Mouse (Mus musculus) mature B cell (primary cell): ENCODE data around the gene Epb41l4b.

Experiments
- in situ Hi-C: fragments of 300-500 bp; cut with MboI; formaldehyde crosslinking; loops from 2 replicates; pipeline ENCODE4 v1.14.3; 2019

Epb41l4b gene

DNA sequence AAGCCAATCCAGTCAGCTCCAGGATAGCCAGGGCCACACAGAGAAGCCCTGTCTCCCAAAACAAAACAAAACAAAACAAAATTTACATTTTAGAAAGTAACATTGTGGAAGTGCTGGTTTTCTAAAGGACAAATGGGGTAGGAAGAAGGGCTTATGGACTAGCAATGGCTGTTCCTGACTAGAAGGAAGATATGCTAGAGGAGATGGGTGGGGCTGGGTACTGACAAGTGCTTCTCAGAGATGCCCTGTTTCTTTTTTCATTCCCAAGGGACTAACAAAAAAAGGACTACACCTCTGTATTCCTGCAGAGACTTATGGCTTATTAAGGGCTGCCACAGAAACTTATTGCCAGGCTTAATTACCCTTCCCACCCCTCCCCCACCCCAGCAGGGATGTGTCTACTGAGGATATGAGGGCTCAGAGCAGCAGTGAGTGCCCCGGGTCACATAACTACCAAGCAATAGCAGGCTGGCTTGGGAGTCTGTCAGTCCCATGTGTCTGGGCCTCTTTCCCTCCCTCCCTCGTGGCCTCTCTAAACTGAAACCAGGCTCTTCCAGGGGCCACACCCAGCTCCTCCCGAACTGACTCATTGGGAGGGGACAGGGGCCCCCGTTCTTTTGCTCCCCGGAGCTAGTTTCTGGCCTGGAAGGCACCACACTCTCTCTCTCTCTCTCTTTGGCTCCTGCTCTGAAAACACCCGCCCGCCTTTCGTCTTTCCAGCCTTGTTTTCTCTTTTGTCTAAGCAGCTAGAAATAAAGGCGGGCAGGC is 10.0 kb upstream of the Epb41l4b start:
- in situ Hi-C loops = no loop called here

GRCm38 (mm10) chr4:57148182-57148581 is 4.9 kb upstream of the Epb41l4b start:
- in situ Hi-C loops = no loop called here

DNA sequence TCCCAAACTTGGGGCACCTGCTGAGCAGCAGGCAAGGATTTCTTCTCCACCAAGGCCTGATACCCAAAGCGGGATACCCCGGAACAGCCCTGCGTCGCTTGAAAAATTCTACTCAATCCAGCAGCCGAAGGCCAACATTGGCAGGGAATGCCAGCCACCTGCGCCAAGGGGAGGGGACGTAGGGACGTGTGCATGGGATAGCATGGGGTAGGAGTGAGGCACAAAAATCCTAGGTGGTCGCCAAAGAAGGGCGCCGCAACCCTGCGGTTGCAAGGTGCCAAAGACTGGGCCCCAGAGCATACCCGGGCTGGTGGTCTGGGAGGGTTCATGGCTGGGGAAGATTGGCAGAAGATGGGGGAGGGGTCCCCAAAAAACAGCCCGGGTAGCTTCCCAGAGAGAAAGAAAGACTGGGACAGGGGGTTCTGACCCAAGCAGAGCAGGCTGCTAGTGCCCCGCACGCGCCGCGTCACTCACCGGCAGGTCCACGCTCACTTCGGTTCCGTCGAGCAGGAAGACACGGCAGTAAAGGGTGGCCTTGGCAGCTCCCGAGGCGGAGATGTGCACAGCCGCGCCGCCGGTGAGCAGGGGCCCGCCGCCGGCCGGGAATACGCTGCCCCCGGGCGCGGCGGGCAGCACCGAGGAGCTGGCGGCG is 737 bp downstream of the Epb41l4b start:
- in situ Hi-C loops = no loop called here

DNA sequence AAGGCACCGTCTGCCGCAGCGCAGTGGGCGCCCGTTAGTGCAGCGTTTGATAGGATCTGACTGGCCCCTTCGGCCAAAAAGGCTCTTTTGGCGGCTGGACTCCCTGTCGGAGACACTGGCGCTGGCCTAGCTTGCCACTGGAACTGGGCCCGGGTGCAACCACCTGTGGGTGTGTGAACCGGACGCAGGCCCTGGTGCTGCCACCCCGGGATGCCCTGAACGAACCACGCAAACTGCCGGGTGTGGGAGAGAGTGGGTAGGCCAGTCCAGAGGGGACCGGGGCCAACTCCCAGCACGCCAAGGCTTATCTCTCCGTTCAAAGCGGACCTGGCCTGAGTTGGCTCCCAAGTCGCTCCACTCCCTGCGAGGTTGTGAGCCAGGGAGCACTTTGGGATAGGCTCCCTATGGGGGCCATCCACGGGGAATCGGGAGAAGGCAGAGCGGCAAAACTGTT is 1.3 kb downstream of the Epb41l4b start:
- in situ Hi-C loops = no loop called here

DNA sequence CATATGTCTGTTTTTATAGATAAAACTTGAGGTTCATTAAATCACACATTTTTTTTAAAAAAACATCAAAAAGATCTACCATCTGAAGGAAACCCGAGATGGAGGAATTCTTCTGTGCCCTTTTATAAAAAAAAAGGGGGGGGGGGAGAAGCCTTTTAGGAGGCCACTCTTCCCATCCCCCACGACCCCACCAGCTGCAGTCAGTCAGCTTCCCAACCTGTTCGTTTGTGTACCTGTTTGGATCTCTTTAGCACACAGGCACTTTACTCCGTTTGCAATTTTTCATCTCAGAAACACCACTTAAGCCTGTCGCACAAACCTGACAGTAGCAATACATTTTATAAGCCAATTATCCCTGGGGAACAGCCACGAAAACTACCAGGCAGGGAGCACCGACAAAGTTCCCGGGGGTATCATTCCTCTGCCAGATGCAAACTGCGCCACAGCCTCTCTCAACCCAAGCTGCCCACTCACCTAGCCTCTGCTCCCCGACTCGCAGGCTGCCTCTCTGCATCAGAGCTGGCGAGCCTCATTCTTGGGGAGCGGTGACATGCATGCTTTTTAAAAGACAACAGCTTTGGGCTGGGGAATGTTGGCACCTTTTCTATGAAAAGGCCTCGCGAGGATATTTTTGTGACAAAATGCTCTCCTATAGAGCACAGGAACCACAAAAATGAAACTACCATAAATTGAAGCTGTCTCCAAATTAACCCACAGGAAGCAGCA is 2.1 kb downstream of the Epb41l4b start:
- in situ Hi-C loops = no loop called here

DNA sequence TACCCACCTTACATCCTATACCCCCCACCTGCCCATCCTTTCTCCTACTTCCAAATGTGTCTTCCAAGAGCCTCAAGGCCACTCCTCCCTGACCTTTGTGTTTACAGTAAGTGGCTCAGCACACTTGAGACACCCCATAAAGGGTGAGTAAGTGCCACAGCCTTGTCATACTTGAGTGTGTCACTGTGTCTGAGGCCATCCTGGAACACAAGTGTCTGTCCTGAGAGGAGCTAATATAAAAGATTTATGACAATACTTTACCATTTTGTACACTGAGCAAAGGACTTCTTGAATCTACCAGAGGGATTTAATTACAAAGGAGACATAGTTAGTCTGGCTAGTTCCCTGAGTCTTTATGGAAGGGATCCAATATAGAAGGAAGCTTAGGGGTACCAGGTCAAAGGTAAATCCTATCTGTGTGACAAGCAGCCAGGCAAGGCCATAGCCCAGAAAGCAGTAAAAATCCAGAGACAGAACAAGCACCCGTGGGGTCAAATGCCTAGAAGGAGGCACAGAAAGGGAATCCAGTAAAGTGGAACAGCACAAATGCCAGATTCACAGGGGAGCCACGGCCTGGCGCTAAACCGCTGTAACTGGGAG is 2.9 kb downstream of the Epb41l4b start:
- in situ Hi-C loops = no loop called here

DNA sequence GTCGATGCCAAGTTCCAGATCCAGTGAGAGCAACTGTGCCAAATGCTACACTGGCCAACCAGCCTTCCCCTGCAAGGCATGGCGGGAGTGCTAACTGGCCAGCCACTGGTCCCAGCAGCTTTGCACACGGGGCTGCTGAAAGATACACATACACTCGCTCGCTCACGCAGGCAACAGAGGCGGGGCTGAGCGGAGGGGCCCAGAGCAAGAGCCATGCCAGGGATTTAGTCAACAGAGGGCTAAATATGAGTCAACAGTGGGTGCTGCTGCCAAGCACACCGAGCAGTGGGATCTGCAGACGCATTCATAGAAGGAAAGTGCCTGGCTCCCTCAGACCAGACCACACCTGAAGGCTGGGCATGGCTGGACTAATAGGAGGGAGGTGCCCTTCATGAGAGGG is 3.8 kb downstream of the Epb41l4b start:
- in situ Hi-C loops = loop anchor here (10.0 kb wide), 1 partner anchor 125 kb away; no protein-coding TSS in a partner anchor

- in situ Hi-C loops = loop anchor here (10.0 kb wide), 1 partner anchor 123 kb away; no protein-coding TSS in a partner anchor
Observed at GRCm38 (mm10) chr4:57138093-57138440, 5.2 kb downstream of the Epb41l4b start.

DNA sequence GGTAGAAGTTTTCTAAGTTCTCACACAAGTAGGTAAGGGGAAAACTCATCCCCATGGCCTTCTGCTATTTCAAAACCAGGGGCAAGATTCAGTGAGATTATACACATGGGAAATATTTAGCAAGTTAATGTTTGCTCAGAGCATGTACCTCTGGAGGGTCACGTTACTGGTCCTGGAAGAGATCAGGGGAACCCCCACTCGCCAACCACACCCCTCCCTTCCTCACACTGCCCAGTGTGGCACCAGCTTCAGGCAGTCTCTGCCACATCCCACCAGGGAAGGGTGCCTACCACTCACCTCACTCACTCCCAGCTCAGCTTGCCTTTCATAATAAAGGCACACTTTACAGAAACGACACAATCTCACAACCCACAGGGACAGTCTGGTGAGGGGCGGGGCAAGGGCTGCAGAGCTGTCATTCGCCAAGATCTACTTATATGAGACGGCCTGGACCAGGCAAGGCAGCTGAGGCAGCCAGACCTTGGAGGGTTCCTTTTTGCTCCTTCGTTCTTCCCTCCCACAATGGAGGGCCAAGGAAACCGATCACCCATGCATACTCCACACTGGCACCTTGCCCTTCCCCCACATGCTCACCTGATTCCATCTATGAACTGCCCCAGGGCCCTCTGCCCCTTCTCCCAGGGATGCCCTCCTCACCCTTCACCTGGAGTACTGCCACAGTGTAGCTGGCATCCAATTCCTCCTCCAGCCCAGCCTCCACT is 5.7 kb downstream of the Epb41l4b start:
- in situ Hi-C loops = loop anchor here (10.0 kb wide), 1 partner anchor 123 kb away; no protein-coding TSS in a partner anchor

- in situ Hi-C loops = loop anchor here (10.0 kb wide), 1 partner anchor 121 kb away; no protein-coding TSS in a partner anchor
Observed at GRCm38 (mm10) chr4:57135431-57135830, 7.8 kb downstream of the Epb41l4b start.

DNA sequence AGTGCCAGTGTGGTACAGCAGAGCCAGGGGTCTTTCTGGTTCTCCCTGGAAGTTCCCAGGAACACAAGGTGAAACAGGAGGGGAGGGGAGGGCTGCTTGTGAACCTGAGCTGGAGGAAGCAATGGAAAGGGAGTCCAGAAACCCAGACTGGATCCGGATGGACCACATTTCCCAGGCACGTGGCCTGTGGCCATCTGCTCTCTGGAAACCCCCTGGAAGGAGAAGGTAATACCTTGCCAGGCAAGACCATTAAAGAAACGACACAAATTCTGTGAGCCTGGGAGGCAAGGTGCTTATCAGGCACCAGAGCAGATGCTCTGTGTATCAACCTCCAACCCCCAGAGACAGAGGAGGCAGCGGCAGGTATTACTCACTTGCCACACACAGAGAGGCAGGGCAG is 8.7 kb downstream of the Epb41l4b start:
- in situ Hi-C loops = loop anchor here (10.0 kb wide), 1 partner anchor 120 kb away; no protein-coding TSS in a partner anchor

GRCm38 (mm10) chr4:57131839-57132238 is 11.4 kb downstream of the Epb41l4b start:
- in situ Hi-C loops = loop anchor here (10.0 kb wide), 1 partner anchor 117 kb away; no protein-coding TSS in a partner anchor

GRCm38 (mm10) chr4:57129718-57130515 is 13.3 kb downstream of the Epb41l4b start:
- in situ Hi-C loops = loop anchor here (10.0 kb wide), 1 partner anchor 115 kb away; no protein-coding TSS in a partner anchor

GRCm38 (mm10) chr4:57123003-57123402 is 20.2 kb downstream of the Epb41l4b start:
- in situ Hi-C loops = no loop called here

DNA sequence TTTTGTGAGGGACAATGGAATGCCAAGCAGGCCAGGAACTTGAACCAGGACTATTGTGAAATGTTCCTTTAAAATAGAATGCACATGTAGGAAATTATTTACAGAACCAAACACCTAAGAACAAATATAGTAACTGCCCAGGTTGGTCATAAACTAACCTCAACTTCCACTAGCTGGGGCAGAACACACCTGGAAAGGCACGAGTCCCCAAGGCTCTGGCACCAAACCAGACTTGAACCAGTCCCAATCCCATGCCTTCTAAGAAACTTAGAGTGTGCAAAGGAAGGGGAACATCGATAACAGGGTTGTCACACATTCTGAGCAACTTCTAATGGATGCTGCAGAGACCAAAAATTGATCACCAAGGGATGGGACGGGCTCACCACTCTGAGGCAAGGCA is 21.1 kb downstream of the Epb41l4b start:
- in situ Hi-C loops = no loop called here

GRCm38 (mm10) chr4:57120563-57120962 is 22.7 kb downstream of the Epb41l4b start:
- in situ Hi-C loops = no loop called here

GRCm38 (mm10) chr4:57119976-57120375 is 23.3 kb downstream of the Epb41l4b start:
- in situ Hi-C loops = no loop called here

DNA sequence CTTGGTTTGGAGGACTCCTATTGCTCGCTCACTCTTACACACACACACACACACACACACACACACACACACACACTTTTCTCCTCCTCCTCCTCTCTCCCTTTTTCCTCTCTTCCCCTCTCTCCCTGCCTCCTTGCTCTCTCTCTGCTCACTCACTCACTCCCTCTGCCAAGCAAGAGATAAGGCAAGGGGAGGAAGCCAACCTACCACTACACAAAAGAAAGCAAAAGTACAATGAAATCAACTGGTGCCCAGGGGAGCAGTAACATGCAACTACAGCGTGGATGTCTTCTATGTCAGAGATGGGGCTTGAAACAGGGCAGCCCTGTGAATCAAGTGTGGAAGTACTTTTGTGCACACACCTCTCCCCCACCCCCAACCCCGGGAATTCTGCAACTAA is 24.4 kb downstream of the Epb41l4b start:
- in situ Hi-C loops = no loop called here

DNA sequence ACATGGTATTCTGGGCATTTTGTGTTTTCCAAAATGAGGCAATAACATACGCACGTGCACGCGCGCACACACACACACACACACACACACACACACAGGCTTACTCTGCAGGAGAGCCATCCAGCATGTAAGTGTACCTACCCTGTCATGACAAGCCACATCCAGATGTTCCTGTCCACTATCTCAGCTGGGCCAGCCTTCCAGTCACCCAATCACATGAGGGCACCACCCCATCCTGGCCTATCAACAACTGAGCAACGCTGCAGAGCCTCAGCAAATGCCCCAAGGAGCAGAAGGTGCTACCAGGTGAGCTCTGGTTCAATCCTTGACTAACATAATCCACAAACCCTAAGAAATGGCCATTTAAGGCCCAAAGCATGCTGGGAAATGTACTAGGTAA is 27.0 kb downstream of the Epb41l4b start:
- in situ Hi-C loops = no loop called here
